ENCODE assay signal across 9 mouse cellular contexts in genomic region chr5:30230901-30231300, GRCm38 (mm10). TPM values are rescaled to one million over a fixed set of nuclear protein-coding genes. Genes with fewer than 3 reads are reported as not detected.
DNase-seq lines count a peak whose midpoint lies in the region; ATAC-seq and TF ChIP-seq lines count a peak whose summit lies in the region.
"Had no signal": no experiment of that assay in that cellular context is flagged by ENCODE, and none has a peak within 500 bp of the region (broad histone marks: within the 10 kb centered on the region; RNA-seq: fewer than 3 reads in every experiment).

No protein-coding gene starts in this region.

- H3K27me3 ChIP-seq in G1E (ENCODE audit: insufficient read depth, low read length): no peaks in the 10 kb centered on the region
- no peaks in the 10 kb centered on the region for H3K27me3 ChIP-seq in cerebellum, adult 2 months (ENCODE audit: control insufficient read depth, insufficient read depth, low read length)
- H3K27me3 ChIP-seq: megakaryocyte, embryonic 14.5 days had no signal

- peaks cover 12% of the 10 kb centered on the region for H3K36me3 ChIP-seq in G1E (replicated peaks)

- peak; percentile 19 to 45 for DNase-seq in layer of hippocampus, postnatal 10 days (ENCODE audit: low spot score in 2 of 2)
- no peak for DNase-seq in layer of hippocampus, postnatal 36 days
- no peak for DNase-seq in G1E (ENCODE audit: low spot score)
- DNase-seq in cerebellum, adult 2 months: peak; percentile 44 to 48
- peak; percentile 42 for DNase-seq in lung, postnatal 10 days
- no peak for DNase-seq in c-Kit-positive CD71-positive TER-119-positive erythroid progenitor cells, embryonic 14.5 days (ENCODE audit: low spot score)
- no peak for DNase-seq in adrenal gland, adult 18-20 months (ENCODE audit: low spot score in 2 of 2)

- 61% methylated on average over 4 of the region's 4 CpGs for WGBS in cerebellum, adult 2 months

- peaks cover 6% of the 10 kb centered on the region for H3K9me3 ChIP-seq in G1E (replicated peaks)
- H3K9me3 ChIP-seq: megakaryocyte, embryonic 14.5 days had no signal

- H3K4me1 ChIP-seq in G1E (ENCODE audit: insufficient read depth, low read depth, low read length): peaks cover 31% of the 10 kb centered on the region
- H3K4me1 ChIP-seq in cerebellum, adult 2 months (ENCODE audit: control insufficient read depth, insufficient read depth, low read length): no peaks in the 10 kb centered on the region

- no peak for TF ChIP-seq POLR2A in cerebellum, adult 2 months (IDR thresholded peaks at IDR 0.05; ENCODE audit: borderline replicate concordance, insufficient read depth, low read length)

- H3K4me3 ChIP-seq in G1E (ENCODE audit: low read depth, low read length): no peak overlapping the region
- H3K4me3 ChIP-seq in cerebellum, adult 2 months (replicated peaks; ENCODE audit: insufficient read depth, low read depth, low read length): no peak overlapping the region

- ATAC-seq in G1E (ENCODE audit: extremely low read depth, insufficient number of reproducible peaks, low FRiP score, poor library complexity, severe bottlenecking): no peak
- ATAC-seq in frontal cortex, adult (ENCODE audit: low TSS enrichment): no peak

- peak; percentile 26; the same call in 1 of the 2 replicates for TF ChIP-seq CTCF in G1E (IDR thresholded peaks at IDR 0.05; ENCODE audit: low read depth, low read length)
- TF ChIP-seq CTCF in cerebellum, adult 2 months (IDR thresholded peaks at IDR 0.05; ENCODE audit: borderline replicate concordance, insufficient read depth, low read depth, low read length): peak; percentile 72

- no peak overlapping the region for H3K27ac ChIP-seq in cerebellum, adult 2 months (ENCODE audit: insufficient read depth, low read length)

RNA-seq across cellular contexts. Expression of gene Selenoi, which starts 1.5 kb away (rescaled TPM):
- 10 to 100 TPM; 59.5 to 61.1 TPM for total RNA-seq in layer of hippocampus, postnatal 10 days (2021)
- 10 to 100 TPM; 41.7 to 45.7 TPM for total RNA-seq in layer of hippocampus, postnatal 36 days (2021)
- 49.7 and 54.0 TPM in 2 replicates for total RNA-seq in G1E (2014; fragmentation: Nextera tagmentation)
- total RNA-seq in G1E (2017): 41.7 and 55.2 TPM in 2 replicates
- polyA plus RNA-seq in G1E (2012): 0.95 and 1.6 TPM in 2 replicates
- 33.9 and 38.0 TPM in 2 replicates for polyA plus RNA-seq in cerebellum, adult 2 months (2012; rRNA removed)
- 10 to 100 TPM; 19.2 to 21.0 TPM for total RNA-seq in adrenal gland, adult 18-20 months (2021)

RNA-seq across cellular contexts. Expression of gene Adgrf3, which starts 25.4 kb away (rescaled TPM):
- not detected for total RNA-seq in layer of hippocampus, postnatal 10 days (2021)
- total RNA-seq in layer of hippocampus, postnatal 36 days (2021): not detected
- total RNA-seq in G1E (2014; fragmentation: Nextera tagmentation) (1.1 and 1.3 TPM in 2 replicates), G1E (2017) (0.11 and 0.23 TPM in 2 replicates)
- 0.02 and 0.03 TPM in 2 replicates for polyA plus RNA-seq in G1E (2012)
- not detected in 2 replicates for polyA plus RNA-seq in cerebellum, adult 2 months (2012; rRNA removed)
- not detected for total RNA-seq in adrenal gland, adult 18-20 months (2021)

RNA-seq across cellular contexts. Expression of gene Drc1, which starts 50.3 kb away (rescaled TPM):
- 10 to 100 TPM; 16.3 to 16.5 TPM for total RNA-seq in layer of hippocampus, postnatal 10 days (2021)
- 1 to 10 TPM; 8.7 to 9.3 TPM for total RNA-seq in layer of hippocampus, postnatal 36 days (2021)
- total RNA-seq in G1E (2014; fragmentation: Nextera tagmentation) (not detected in 2 replicates), G1E (2017) (not detected in 2 replicates)
- polyA plus RNA-seq in G1E (2012): not detected in 2 replicates
- 2.4 and 2.5 TPM in 2 replicates for polyA plus RNA-seq in cerebellum, adult 2 months (2012; rRNA removed)
- under 1 TPM; 0.61 to 0.66 TPM for total RNA-seq in adrenal gland, adult 18-20 months (2021)

Comparison
In these comparisons a context has a peak if more than half of its experiments do, and no peak if none do; other contexts are left out.
1. DNase-seq: peak in layer of hippocampus, postnatal 10 days (2 of 2), cerebellum, adult 2 months (2 of 2) and lung, postnatal 10 days (single experiment); none in layer of hippocampus, postnatal 36 days (0 of 2), G1E (single experiment), c-Kit-positive CD71-positive TER-119-positive erythroid progenitor cells, embryonic 14.5 days (single experiment) and adrenal gland, adult 18-20 months (0 of 2).
2. RNA of gene Drc1, which starts 50.3 kb away (total RNA-seq): 16.3 to 16.5 TPM in layer of hippocampus, postnatal 10 days and 8.7 to 9.3 TPM in layer of hippocampus, postnatal 36 days; 0.61 to 0.66 TPM in adrenal gland, adult 18-20 months and not detected in G1E; every median in the first group is over 4 times any median in the second.